Mouse (Mus musculus) v-Abl transformed pro-B cells (cell line): ENCODE data around the gene Hsbp1.
"Not testable (repeated sequence)": the region's sequence is repeated elsewhere in the genome, so short reads cannot be mapped to it uniquely, and the experiment has no call there.

Experiments
- in situ Hi-C, 2 experiments: fragments of 400-800 bp; cut with MboI; formaldehyde crosslinking; loops; one replicate each; pipeline ENCODE4 v1.15.1; 2025; ENCODE audit not compliant: unreplicated experiment in 2 of 2

The Hsbp1 gene

DNA sequence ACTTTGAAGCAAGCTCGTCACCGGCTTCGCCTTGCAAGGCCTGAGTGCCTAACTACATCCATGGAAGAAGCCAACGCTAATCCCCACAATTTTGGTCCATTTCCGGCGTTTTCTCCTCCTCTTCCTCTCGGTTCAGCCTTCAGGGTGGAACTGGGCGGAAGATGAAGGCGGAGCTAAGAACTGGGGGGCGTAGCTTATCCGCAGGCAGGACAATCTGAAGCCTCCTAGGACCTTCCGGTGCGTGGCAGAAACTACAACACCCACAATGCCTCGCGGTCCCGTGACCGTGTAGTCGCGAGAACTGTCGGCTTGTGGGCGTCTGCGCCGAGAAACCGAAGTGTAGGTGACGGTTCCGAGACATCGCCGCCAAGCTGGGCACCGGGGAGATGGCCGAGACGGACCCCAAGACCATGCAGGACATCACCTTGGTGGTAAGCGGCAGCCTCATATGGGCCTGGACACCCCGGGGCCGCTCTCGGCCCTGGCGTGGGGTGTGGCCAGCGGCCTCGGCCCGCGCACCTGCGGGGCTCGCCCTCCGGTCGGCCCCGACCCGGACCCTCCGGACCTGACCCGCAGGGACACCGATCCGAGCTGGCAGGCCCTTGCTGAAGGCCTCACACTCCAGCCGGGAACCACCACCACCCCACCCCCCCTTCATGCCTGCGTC, at the start of gene Hsbp1:
Hsbp1 (plus strand) TSS at position 299 of the 667 bp plus-strand sequence.
- in situ Hi-C loops, result no loop called here

DNA sequence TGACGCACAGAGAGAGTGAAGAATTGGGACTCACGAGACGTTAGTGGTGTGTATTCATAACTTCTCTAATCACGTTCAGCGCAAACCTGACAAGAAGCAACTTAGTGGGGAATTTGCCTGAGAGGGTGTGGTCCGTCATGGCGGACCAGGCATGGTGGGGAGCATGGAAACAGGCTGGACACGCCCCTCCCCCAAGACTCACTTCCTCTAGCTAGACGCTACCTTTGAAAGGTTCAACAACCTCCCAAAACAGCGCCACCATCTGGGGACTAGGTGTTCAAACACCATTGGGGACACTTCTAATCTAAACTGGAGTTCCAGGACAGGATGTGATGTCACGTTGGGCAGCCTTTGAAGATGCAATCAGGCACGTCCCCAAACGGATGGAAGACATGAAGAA, 48.8 kb upstream of the Hsbp1 start:
- in situ Hi-C loops, result loop anchor here in 1 of 2 experiments (10.0 to 25.0 kb wide), 2 partner anchors 1521 to 1658 kb away; no protein-coding TSS in a partner anchor

DNA sequence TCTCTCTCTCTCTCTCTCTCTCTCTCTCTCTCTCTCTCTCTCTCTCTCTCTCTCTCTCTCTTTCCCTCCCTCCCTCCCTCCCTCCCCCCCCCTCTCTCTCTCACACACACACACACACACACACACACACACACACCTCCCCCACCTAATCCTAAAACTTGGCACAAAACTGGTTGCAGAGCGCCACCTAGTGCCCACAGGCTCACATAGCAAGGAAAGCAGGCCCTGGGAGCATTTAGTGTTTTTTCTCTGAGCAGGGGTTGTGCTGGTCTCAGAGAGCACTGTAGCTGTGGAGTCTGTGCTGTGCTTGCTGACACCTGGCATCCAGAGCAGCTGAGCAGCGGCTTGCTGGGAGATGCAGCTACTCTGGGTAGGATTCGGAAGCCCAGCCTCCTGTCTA, 46.5 kb upstream of the Hsbp1 start:
- in situ Hi-C loops, result loop anchor here in 1 of 2 experiments (10.0 to 25.0 kb wide), 2 partner anchors 1523 to 1660 kb away; no protein-coding TSS in a partner anchor

DNA sequence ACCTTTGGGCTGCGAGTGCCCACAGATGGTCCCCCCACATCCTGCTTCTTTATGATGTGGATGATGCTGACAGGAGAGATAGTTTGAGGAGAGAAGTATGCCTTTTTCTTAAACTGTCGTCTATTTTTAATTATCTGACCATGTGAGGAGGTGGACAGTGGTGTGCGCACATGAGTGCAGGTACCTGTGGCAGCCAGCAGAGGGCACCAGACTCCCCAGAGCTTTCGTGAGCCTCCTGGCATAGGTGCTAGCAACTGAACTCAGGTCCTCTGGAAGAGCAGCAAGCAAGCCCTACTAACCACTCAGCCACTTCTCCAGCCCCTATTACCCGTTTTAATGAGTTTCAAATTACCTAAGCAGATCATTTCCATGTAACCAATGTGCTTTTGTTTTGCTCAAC, 44.0 kb upstream of the Hsbp1 start:
- in situ Hi-C loops, result no loop called here

DNA sequence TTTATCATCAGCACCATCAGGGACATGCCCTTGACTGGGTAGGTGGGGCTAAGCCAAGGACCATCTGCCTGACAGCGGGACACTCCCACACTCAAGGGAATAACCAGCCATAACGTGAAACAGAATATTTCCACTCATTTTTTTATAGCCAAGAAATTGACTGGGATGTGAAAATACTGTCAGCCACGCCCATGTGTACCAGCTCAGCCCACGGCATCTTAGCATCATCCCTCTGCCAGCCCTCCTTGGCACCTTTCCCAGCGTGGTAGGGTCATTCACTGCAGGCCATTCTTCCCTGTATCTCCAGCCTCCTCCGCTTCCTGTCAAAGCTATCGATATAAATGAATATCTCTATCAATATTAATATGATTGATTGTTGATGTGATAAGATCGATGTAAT, 40.1 kb upstream of the Hsbp1 start:
- in situ Hi-C loops, result no loop called here

DNA sequence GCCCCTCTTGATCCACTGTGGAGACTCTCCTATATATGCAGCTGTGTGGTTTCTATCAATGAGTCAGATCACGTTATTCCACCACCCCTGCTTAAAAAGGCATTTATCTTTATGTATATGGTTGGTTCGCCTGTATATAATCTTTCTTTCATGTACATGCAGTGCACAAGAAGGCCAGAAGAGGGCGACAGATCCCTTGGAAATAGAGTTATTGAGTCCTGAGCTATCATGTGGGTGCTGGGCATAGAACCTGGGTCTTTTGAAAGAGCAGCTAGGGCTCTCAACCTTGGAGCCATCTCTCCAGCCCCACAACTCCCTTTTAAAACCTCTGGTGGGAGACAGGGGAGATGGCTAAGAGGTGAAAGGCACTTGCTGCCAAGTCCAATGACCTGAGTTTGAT, 32.9 kb upstream of the Hsbp1 start:
- in situ Hi-C loops, result loop anchor here in 1 of 2 experiments (5.0 kb wide), 2 partner anchors 71 to 366 kb away; no protein-coding TSS in a partner anchor

DNA sequence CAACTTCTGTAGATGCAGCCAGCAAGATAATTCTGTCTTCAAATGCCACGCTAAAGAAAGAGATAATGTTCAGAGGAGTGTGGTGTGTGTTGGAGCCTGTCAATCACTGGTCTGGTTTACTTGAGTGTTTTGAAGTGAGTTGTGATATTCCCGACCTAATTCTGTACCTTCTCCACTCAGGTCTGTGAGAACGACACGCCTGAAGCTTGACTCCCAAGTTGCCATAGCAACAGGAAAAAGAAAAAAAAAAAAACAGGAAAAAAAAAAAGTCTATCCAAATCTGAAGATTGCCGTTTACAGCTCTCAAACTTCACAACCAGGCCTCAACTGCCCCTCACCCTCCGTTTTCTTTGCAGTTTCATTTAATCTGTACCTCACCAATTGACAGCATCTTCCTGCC, 21.1 kb upstream of the Hsbp1 start:
- in situ Hi-C loops, result no loop called here

DNA sequence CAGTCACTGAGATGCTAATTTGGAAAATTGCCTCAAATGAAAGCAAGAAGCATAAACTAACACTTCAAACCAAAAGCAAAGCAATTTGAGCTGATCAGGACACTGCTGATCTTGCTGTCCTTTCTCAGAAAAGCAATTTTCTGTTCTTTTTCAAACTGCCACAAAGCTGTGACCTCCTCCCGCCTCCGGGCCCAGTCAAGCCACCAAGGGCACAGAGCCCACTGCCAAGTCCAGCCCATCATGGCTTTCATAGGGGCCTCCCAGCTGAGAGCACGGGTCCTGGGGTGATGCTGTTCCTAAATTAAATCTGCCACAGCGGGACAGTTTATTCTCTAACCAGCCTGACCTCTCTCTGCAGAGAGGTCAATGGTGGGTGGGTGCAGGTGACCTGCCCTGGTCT, 4.7 kb upstream of the Hsbp1 start:
- in situ Hi-C loops, result no loop called here

DNA sequence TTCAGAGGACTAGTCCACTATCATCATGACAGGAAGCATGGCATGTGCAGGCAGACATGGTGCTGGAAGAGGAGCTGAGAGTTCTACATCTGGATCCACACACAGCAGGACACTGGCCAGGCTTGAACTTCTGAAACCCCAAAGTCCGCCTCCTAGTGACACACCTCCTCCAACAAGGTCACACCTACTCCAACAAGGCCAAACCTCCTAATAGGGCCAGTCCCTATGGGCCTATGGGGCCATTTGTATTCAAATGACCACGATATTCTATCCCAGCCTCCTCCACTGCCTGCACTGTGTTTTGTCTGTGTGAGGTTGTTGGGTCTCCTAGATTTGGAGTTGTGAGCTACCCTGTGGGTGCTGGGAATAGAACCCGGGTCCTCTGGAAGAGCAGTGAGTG, 682 bp upstream of the Hsbp1 start:
- in situ Hi-C loops, result no loop called here

DNA sequence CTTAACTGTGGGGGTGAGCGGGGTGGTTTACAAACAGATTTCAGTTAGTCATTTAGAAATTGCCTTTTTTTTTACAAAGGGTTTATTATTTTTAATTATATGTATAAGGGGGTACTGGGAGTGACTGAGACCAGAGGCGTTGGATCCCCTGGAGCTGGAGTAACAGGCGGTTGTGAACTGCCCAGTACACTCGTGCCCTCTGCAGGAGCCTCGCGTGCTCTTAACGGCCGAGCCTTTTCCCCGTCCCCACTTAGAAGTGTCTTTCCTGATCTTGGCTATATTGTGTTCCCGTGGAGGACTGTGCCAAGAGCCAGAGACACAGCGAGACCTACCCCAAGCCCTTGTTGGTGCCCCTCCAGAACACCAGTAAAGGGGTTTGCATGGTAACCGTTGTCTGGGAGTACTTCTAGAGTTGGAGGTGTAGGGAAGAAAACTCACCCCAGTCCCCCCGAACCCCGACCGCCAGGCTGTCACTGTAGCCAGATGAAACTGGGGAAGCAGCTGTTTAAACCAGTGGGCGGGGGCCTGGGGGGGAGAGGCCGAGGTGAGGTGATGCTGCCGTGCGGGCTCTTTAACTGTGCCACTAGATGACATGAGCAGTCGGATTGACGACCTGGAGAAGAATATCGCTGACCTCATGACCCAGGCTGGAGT, 868 bp downstream of the Hsbp1 start:
- in situ Hi-C loops, result no loop called here

DNA sequence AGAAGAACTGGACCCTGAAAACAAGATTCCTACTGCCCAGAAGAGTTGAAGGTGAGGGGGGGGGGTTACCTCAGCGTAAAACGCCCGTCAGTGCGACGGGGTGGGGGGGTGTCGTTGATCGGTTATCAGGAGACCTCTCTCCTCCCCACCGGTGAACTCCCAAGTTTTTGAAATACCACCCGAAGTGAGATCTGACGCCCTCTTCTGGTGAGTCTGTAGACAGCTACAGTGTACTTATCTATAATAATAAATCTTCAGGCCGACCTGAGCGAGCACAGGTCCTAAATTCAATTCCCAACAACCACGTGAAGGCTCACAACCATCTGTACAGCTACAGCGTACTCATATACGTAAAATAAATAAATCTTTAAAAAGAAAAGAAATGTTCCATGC, 1.4 kb downstream of the Hsbp1 start:
- in situ Hi-C loops, result no loop called here

DNA sequence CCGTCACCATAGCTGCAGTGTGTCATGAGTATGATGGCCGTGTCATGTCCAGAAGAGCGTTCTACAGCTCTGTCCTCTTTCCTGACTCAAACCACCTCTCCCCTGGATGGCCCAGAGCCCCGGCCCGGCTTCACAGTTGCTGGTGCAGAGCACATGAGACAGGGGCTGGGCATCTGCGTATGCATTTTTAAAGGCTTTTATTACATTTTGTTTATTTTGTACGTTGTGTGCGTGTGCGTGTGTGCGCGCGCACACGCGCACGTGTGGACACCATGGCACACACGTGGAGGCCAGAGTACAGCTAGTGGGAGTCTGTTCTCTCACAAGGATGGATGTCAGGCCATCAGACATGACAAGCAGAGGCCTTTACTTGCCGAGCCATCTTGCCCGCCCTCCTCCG, 7.4 kb downstream of the Hsbp1 start:
- in situ Hi-C loops, result no loop called here

DNA sequence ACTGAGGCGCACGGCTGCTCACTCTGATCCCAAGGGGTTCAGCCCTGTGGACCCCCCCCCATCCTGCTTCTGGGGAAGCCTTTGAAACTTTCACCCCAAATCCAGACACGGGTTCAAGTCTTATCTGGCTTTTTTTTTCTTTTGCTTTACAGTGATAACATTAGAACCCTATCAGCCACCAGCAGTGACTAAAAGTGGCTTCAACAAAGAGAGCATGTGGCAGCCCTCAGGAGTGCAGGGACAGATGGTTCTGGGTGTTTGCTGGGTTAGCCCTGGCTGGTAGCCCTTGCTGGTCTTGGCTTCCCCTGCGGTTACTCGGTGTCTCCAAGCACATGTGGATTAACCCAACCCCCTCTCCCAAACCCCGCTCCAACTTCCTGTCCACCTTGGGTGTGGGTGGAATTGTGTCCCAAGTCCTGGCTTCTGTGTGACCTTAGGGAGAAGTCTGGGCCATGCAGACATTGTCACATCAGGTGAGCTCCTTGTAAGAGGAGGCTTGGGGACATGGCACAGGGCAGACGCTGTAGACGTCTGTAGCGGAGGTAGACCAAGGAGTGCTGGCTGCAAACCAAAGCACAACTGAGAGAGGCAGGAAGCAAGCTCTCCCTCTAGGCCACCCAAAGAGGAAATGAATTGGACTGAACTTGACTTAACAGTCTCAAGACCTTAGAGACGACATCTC, 8.8 kb downstream of the Hsbp1 start:
- in situ Hi-C loops, result no loop called here

DNA sequence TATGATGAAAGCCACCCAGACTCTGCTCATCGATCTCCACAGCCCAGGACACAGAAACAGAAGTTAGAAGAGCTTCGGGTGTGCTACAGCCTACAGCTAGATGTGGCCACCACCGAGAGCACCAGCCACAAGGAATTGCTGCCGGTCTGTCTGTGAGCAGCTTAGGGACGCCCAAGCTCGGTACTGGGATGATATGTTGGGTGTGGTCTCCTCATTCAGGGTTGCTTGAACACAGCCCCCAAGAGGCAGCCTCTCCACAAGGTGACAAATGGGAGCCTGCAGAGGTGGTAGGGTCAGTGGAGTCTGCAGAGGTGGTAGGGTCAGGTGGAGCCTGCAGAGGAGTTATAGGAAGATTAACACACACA, 9.4 kb downstream of the Hsbp1 start:
- in situ Hi-C loops, result no loop called here

DNA sequence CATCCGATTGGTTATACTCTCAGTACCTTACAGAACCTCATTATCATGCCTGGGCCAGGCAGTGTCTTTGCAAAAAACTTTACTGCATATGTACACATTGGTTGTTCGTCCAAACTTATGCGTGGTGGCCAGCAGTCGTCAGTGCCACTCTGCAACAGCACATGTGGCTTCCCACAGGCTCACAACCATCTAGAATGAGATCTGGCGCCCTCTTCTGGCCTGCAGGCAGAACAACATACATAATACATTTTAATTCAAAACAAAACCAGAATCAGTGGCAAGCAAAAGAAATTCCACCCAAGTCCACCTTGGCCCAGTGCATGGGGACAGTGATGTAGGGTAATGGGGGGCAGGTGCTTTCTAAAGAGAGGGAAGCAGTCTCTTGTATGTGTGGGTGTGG, 12.3 kb downstream of the Hsbp1 start:
- in situ Hi-C loops, result not testable (repeated sequence)

DNA sequence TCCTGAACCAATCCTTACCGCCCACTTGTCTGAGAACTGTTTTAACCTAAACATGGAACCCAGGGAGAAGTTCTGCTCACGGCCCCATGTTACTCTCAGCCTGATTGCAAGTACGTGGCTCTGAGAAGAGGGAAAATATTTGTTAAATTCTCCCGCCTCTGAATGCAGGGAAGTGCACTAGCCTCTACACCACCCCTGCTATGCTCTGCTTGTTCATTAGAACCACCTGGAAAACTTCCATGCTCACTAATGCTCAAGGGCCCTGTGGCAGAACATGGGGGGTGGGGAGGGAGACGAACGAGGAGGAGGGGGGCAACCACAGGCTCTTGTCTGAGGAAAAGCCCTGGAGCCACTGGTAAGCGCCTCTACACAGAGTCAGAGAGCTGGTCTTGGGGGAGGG, 13.9 kb downstream of the Hsbp1 start:
- in situ Hi-C loops, result no loop called here

DNA sequence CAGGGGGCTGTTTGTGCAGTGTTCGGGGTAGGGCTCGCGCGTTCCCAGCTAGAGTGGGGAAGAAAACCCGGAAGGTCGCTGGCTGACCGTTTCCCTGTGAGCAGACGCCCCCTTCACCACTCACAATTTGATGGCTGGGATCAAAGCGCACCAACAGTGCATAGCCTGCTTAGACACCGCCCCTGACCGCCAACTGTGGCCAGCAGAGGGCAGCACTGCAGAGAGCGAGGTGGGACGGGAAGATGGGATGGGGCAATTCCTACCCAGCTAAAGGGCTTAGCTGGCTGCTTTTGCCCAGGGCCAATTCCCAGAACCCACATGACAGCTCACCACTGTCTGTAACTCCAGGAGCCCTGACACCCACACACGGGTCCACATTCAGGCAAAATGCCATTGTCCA, 14.5 kb downstream of the Hsbp1 start:
- in situ Hi-C loops, result no loop called here

DNA sequence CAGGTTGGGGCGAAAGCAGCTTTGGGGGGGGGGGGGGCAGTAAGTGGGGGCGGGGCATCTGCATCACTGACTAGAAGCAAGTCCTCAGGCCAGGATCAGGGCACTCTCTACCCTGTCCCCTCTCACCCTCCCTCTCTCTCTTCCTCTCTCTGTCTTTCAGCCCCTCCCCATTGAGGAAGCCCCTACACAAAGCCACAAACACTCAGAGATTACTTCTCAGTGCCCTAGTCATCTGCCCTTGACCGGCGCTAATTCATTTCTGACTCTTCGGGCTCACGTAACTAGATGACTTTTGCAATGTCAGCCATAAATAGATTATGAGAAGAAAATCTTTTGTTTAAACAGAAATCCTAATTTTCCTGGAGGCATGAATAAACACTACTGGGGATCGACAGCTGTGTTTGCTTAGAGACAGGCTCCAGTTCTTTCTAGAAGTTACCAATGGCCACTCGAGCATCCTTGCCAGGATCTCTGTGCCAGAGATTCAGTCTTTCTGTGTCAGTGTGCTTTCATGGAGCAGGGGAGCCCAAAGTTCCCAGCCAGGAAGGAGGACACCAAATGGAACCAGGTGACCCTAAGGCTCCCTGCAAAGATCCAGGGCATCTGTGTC, 16.5 kb downstream of the Hsbp1 start:
- in situ Hi-C loops, result no loop called here

DNA sequence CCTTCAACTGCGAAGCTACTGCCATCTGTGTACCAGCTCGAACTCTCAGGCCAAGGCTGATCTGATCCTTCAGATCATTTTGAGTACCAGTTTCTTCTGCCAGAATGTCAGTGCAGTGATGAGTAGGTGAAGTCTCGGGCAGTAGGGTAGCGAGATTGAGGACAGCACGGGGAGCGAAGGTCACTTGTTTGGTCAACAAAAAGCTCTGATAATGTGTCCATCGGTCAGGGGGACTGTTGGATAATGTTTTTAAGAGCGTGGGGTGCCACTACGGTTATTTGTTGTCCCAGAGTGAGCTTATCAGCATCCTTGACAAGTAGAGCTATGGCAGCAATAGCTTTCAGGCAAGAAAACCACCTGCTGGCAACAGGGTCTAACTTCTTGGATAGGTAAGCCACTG, 30.4 kb downstream of the Hsbp1 start:
- in situ Hi-C loops, result not testable (repeated sequence)

DNA sequence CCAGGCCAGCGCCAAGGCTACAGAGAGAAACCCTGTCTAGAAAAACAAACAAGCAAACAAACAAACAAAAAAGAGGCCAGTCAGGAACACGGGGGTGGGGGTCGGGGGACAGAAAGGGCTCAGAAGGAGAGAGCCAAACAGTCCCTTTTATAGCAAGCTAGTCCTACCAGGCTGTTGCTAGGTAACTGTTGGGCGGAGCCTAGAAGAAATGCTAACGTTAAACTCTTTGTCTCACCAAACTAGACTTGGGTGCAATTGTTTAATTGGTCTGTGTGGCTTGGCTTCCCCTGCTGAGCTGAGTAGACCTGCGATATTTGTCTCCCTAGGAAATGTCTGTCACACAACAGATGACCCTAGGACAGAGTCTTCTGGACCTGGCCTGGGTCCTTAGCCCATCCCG, 34.2 kb downstream of the Hsbp1 start:
- in situ Hi-C loops, result no loop called here

DNA sequence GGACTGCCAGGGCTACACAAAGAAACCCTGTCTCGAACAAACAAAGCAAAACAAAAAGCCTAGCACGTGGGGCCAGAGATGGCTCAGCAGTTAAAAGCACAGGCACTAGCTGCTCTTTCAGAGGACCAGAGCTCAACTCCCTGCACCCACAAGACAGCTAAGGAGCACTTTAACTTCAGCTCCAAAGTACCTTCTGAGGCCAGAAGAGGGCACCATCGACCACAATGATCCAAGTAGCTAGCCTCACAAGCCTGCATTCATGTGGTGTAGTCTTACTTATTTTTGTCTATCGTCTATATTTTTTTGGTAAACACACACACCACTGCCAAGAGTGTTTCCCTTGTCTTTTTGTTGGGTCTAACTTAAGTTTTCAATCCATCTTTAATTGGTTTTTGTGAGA, 36.3 kb downstream of the Hsbp1 start:
- in situ Hi-C loops, result loop anchor here (5.0 to 10.0 kb wide), 5 partner anchors 68 to 304 kb away; partner anchors contain the start of gene Taf1c (in 1 of the 2)
